Mouse (Mus musculus): Measurements from ENCODE around the gene Caml. TPM values are rescaled to one million over a fixed set of nuclear protein-coding genes. Genes with fewer than 3 reads are reported as not detected.
"Not testable (repeated sequence)": the region's sequence is repeated elsewhere in the genome, so short reads cannot be mapped to it uniquely, and the experiment has no call there.

Gene Caml
- total RNA-seq, 2 experiments from 2014 or later, result 33.0 to 33.9 TPM

DNA sequence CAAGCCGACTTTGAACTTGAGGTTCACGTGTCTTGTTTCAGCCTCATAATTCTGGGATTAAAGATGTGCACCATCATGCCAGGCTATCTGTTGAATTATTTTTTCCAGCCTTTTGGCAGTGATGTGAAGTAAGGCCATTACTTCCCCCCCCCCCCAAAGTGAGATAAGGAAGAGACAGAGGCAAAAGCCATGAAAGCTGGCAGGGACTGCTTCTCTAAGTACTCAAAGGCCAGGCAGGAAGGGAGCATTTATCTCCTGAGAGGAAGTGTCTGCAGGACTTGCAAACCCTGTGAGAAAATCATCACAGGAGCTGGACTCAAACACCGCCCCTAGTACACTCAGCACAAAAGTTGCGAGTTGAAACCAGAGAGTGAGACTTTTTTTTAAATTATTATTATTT lies 3.5 kb upstream of the Caml start:
- ATAC-seq (replicated peaks; ENCODE audit: poor library complexity, severe bottlenecking), result no peak

DNA sequence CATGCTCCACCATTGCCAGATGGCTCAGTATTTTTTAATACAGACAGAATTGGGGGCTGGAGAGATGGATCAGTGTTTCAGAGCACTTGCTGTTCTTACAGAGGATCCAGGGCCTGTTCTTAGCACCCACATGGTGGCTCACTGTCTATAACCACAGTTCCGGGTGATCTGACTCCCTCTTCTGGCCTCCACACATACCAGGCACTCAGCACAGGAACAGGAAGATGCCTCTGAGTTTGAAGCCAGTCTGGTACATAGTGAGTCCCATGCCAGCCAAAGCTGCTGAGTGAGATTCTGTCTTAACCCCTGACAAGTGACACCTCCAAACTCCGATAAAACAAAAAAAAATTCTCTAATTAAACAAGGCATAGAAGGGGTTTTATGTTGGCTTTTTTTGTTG lies 2.5 kb upstream of the Caml start:
- no peak for ATAC-seq (replicated peaks; ENCODE audit: poor library complexity, severe bottlenecking)

DNA sequence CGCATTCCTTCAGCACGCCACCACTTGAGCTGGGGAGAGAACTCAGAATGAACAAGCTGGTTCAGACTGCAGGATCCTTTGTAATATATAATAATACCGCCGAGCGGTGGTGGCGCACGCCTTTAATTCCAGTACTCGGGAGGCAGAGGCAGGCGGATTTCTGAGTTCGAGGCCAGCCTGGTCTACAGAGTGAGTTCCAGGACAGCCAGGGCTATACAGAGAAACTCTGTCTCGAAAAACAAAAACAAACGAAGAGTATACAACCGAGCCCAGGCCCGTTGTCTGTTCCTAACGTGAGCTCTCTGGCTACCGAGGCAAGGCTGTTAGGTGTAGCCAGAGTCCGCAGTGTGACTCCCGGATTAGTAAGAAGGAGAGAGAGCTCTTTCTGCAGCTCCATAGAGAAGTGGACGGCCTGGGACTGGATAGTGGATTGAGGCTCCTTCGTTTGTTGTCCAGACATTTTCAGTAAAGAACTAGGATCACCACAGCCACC lies 603 bp upstream of the Caml start:
- ATAC-seq (replicated peaks; ENCODE audit: poor library complexity, severe bottlenecking), result not testable (repeated sequence)

DNA sequence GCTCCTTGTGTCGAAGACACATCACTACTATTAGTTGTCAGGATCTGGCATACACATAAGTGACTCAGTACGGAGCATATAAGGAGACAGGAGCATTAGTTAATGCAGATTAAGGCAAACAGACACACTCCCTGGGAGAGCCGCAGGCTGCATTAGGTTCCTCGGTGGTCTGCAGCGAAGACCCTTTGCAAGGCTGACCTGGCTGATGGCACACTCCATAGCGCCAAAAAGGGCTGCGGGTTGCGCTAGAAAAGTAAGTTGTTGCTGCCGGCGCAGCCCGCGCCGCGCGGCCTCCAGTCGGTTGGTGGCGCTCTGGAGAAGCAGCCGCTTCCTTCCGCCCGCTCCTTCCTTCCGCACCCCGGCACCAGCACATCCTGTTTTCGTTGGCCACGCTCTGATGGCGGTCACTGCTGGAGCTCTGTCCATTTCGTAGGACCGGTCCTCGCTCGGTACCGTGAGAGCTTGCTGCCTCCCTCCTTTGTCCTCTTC lies 11.9 kb downstream of the Caml start, which contains the start of gene Ddx46:
Gene Ddx46 (plus strand): TSS at position 389 of the 489 bp plus-strand sequence.
- ATAC-seq (replicated peaks; ENCODE audit: poor library complexity, severe bottlenecking), result peak; percentile 100

DNA sequence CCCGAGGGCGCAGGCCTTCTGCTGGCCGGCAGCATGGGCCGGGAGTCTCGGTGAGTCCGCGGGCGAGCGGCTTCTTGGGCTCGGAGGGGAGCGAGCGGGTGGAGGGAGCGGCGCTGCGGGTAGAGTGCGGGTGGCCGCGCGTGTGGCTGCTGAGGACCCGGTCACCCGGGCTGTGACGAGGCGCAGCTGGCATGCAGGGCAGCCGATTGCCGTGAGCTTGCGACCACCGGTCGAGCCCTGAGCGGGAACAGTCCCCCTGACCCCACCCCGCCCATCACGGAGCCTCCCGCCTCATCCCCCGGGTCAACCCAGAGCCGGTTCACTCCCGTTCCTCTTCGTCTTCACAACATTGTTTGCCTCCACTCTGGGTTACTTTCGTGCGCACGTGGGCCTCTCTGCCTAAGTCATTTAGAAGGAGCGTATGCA lies 12.4 kb downstream of the Caml start:
- ATAC-seq (replicated peaks; ENCODE audit: poor library complexity, severe bottlenecking), result peak; percentile 60

DNA sequence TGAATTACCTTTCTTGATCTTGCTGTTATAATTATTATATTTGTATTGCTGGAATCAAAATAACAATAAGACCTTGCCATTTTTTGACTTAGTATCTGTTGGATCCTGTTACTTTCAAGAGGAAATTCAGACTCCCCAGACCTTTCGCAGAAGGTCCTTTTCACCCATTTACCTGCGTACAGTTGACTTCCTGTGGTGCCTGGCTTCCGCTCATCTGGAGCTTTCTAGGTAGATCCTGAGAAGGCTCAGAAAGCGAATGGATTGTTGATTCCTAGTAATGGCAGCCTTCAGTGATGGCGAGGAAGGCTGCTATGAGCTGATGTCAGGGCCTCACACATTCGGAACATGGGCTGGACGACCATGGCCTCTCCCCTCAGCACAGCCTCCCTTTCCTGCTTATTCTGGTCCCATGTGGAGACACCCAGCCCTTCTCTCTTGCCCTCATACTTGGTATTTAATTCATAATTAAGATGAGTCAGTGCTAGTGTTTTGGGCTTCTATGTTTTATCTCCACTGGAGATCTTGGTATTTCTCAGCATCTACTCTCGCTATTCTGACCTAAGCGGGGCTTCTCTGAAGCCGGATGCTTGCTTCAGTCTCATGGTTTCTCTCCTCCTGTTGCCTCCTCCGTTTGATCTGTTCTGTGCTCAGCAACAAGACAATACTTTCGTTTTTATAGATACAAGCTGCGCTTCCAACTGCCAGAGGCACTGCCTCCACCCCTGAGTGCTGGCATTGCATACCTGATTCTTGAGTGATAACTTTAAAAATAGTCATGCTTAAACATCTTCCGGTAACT lies 13.6 kb downstream of the Caml start:
- no peak for ATAC-seq (replicated peaks; ENCODE audit: poor library complexity, severe bottlenecking)

DNA sequence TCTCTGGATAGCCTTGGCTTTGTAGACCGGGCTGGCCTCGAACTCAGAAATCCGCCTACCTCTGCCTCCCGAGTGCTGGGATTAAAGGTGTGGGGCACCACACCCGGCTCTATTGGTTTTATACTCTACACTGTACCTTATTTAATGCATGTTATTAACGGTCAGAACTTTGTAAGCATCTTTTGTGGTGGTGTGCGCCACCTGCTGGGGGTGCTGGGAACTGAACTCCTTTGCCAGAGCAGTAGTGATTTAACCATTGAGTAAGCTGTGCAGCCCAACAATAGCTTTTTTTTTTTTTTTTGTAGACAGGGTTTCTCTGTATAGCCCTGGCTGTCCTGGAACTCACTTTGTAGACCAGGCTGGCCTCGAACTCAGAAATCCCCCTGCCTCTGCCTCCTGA lies 17.7 kb downstream of the Caml start:
- ATAC-seq (replicated peaks; ENCODE audit: poor library complexity, severe bottlenecking), result peak; percentile 83

DNA sequence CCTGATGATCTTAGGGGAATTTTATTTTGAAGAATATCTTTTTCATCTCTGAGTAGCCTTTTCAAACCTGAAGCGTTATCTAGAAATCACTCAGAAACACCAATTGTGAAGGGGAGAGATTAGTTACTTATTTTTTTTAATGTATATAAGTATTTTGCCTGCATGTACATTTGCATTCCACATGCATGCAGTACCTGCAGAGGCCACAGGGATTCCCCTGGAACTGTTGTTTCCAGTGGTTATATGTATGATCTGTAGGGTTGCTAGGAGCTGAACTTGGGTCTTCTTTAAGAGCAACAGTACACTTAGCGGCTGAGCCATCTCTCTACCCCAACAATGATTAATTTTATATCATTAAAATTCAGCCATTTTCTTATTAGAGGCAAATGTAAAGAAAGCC lies 21.7 kb downstream of the Caml start:
- ATAC-seq (replicated peaks; ENCODE audit: poor library complexity, severe bottlenecking), result peak; percentile 48; the same call in 1 of the 2 replicates

DNA sequence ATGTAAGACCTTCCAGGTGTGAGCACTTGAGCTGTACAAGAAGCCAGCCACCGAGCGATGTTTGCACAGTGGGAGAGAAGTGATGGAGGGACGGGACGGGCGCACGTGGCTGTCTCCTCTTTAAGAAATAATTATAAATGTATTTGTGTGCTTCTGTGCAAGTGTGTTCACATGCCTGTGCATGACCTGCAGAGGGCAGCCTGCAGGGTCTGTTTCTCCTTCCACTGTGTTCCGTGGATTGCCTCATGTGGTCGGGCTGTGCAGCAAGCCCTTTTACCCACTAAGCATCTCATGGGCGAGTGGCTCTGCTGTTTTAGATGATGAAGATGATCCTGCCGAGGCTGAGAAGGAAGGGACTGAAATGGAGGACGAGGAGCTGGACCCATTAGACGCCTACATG lies 27.3 kb downstream of the Caml start:
- ATAC-seq (replicated peaks; ENCODE audit: poor library complexity, severe bottlenecking), result no peak

DNA sequence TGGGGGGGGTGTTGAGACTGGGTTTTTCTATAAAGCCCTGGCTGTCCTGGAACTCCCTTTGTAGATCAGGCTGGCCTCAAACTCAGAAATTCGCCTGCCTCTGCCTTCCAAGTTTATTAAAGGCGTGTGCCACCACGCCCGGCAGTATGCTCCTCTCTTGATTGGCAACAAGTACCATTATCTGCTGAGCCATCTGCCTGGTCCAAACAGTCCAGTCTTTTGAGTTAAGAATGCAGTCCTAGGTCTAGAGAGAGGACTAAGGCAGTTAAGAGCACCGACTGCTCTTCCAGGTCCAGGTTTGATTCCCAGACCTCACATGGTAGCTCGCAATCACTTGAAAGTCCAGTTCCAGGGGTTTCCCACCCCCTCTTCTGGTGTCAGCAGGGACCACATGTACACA lies 28.2 kb downstream of the Caml start:
- ATAC-seq (replicated peaks; ENCODE audit: poor library complexity, severe bottlenecking), result no peak

DNA sequence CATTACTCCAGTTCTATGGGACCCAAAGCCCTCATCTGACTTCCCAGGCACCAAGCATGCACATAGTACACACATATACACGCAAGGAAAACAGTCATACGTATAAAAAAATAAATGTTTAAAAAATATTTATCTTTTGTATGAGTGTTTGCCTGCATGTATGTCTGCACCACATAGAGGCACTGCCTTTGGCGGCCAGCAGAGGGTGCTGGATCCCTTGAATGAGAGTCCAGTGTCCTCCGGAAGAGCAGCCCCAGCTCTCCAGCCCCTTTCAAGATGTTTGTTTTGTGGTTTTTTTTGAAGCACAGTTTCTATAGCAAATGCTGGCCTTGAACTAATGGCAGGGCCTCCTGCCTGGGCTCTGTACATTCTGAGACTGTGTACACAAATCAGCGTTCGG lies 45.7 kb downstream of the Caml start:
- 0 out of 2 replicates have a peak, but pooled peaks have one; percentile 35 for ATAC-seq (replicated peaks; ENCODE audit: poor library complexity, severe bottlenecking)

DNA sequence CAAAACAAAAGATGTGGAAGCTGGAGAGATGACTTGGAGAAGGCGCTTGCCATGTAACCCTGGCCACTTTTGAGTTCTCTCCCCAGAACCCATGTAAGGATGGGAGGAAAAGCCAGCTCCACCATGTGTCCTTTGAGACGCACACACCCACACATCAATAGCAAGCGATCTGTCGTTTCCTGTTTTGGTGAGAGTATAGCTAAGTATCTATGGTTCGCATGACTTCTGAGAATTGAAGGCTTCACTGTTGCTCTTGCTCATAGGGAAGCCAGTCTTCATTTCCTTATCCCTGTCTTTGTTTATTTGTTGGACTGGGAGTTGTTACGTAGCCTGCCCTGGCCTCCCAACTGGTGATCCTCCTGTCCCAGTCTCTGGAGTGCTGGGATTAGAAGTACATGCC lies 49.9 kb downstream of the Caml start:
- ATAC-seq (replicated peaks; ENCODE audit: poor library complexity, severe bottlenecking), result no peak

DNA sequence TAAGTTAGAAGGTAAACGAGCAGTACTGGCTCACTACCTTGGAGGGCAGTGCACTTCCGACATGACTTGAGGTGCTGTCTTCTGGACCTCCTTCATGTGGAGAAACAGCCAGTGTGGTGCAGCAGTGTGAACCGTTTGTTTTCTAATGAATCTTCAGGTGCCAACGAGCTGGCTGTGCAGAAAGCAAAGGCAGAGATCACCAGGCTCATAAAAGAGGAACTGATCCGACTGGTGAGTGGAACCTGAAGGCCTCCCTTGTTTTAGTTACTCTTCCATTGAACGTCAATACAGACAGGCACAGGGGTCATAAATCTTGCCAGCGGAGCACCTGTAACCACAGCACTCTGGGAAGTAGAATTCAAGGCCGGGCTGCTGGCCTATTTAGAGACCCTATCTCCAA lies 54.6 kb downstream of the Caml start:
- ATAC-seq (replicated peaks; ENCODE audit: poor library complexity, severe bottlenecking), result no peak

Other genes starting within 250 kb of the Caml start
- gene Slc34a1, start 224.8 kb upstream of the Caml start, total RNA-seq (2014; fragmentation: Nextera tagmentation), result not detected in 2 replicates
- gene Slc34a1, start 224.8 kb upstream of the Caml start, total RNA-seq (2017), result 0.56 TPM in 1 of 2 replicates, not detected in the other
- gene Pfn3, start 207.8 kb upstream of the Caml start, total RNA-seq (2014; fragmentation: Nextera tagmentation), result not detected in 2 replicates
- gene Pfn3, start 207.8 kb upstream of the Caml start, total RNA-seq (2017), result not detected in 2 replicates
- not detected in 2 replicates for gene F12, start 196.2 kb upstream of the Caml start, total RNA-seq (2014; fragmentation: Nextera tagmentation)
- gene F12, start 196.2 kb upstream of the Caml start, total RNA-seq (2017), result not detected in 2 replicates
- 56.7 and 62.4 TPM in 2 replicates for gene Grk6, start 177.9 kb upstream of the Caml start, total RNA-seq (2014; fragmentation: Nextera tagmentation)
- gene Grk6, start 177.9 kb upstream of the Caml start, total RNA-seq (2017), result 64.8 and 67.5 TPM in 2 replicates
- 1.9 TPM in 1 of 2 replicates, not detected in the other for gene Prr7, start 158.7 kb upstream of the Caml start, total RNA-seq (2014; fragmentation: Nextera tagmentation)
- 1.6 TPM in 1 of 2 replicates, not detected in the other for gene Prr7, start 158.7 kb upstream of the Caml start, total RNA-seq (2017)
- gene Dbn1, start 134.9 kb upstream of the Caml start, total RNA-seq (2014; fragmentation: Nextera tagmentation), result 0.19 and 1.4 TPM in 2 replicates
- 1.6 and 1.9 TPM in 2 replicates for gene Dbn1, start 134.9 kb upstream of the Caml start, total RNA-seq (2017)
- gene Pdlim7, start 109.3 kb upstream of the Caml start, total RNA-seq (2014; fragmentation: Nextera tagmentation), result 10.2 and 23.3 TPM in 2 replicates
- gene Pdlim7, start 109.3 kb upstream of the Caml start, total RNA-seq (2017), result 4.1 and 5.7 TPM in 2 replicates
- 26.2 and 59.4 TPM in 2 replicates for gene Dok3, start 93.7 kb upstream of the Caml start, total RNA-seq (2014; fragmentation: Nextera tagmentation)
- 32.7 and 40.6 TPM in 2 replicates for gene Dok3, start 93.7 kb upstream of the Caml start, total RNA-seq (2017)
- 54.4 and 69.5 TPM in 2 replicates for gene Ddx41, start 86.3 kb upstream of the Caml start, total RNA-seq (2014; fragmentation: Nextera tagmentation)
- 73.7 and 81.8 TPM in 2 replicates for gene Ddx41, start 86.3 kb upstream of the Caml start, total RNA-seq (2017)
- gene Fam193b, start 51.9 kb upstream of the Caml start, total RNA-seq (2014; fragmentation: Nextera tagmentation), result 36.0 and 59.5 TPM in 2 replicates
- 28.4 and 31.9 TPM in 2 replicates for gene Fam193b, start 51.9 kb upstream of the Caml start, total RNA-seq (2017)
- 117 and 127 TPM in 2 replicates for gene Tmed9, start 49.3 kb upstream of the Caml start, total RNA-seq (2014; fragmentation: Nextera tagmentation)
- gene Tmed9, start 49.3 kb upstream of the Caml start, total RNA-seq (2017), result 229 and 241 TPM in 2 replicates
- gene B4galt7, start 23.1 kb upstream of the Caml start, total RNA-seq (2014; fragmentation: Nextera tagmentation), result 10.8 and 15.3 TPM in 2 replicates
- gene B4galt7, start 23.1 kb upstream of the Caml start, total RNA-seq (2017), result 14.0 and 18.1 TPM in 2 replicates
- gene Ddx46, start 12.0 kb downstream of the Caml start, total RNA-seq (2014; fragmentation: Nextera tagmentation), result 57.5 and 73.9 TPM in 2 replicates
- gene Ddx46, start 12.0 kb downstream of the Caml start, total RNA-seq (2017), result 113 and 128 TPM in 2 replicates
- 49.1 and 59.0 TPM in 2 replicates for gene B230219D22Rik, start 70.1 kb downstream of the Caml start, total RNA-seq (2014; fragmentation: Nextera tagmentation)
- gene B230219D22Rik, start 70.1 kb downstream of the Caml start, total RNA-seq (2017), result 31.0 and 39.0 TPM in 2 replicates
- 19.7 and 34.3 TPM in 2 replicates for gene Txndc15, start 91.6 kb downstream of the Caml start, total RNA-seq (2014; fragmentation: Nextera tagmentation)
- gene Txndc15, start 91.6 kb downstream of the Caml start, total RNA-seq (2017), result 52.1 and 53.5 TPM in 2 replicates
- gene Pcbd2, start 104.4 kb downstream of the Caml start, total RNA-seq (2014; fragmentation: Nextera tagmentation), result 47.4 and 48.2 TPM in 2 replicates
- 6.9 and 30.3 TPM in 2 replicates for gene Pcbd2, start 104.4 kb downstream of the Caml start, total RNA-seq (2017)
- not detected in 2 replicates for gene Catsper3, start 161.6 kb downstream of the Caml start, total RNA-seq (2014; fragmentation: Nextera tagmentation)
- not detected in 2 replicates for gene Catsper3, start 161.6 kb downstream of the Caml start, total RNA-seq (2017)
- not detected in 2 replicates for gene Pitx1, start 213.2 kb downstream of the Caml start, total RNA-seq (2014; fragmentation: Nextera tagmentation)
- not detected in 2 replicates for gene Pitx1, start 213.2 kb downstream of the Caml start, total RNA-seq (2017)